Mouse (Mus musculus): ENCODE measurements around the gene Anapc15-ps.
A peak's percentile ranks its signal among the peaks of the same experiment; 100 is the strongest.

The Anapc15-ps gene

DNA sequence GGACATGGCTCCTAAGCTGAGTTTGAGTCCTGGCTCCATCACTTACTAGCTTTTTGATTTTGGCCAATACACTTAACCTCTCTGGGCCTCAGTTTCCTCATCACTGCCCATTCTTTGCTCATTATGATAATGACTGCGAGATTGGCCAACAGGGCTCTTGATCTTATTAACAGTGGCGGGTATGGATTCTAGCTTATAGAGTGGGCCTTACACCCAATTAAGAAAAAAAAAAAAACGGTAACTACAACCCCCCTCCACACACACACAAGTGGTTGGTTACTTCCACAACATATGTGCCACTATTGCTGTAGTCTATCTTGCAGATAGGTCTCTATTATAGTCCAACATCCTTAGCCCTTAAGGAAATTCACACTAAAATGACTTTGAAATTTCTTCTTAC is at the start of gene Anapc15-ps:
Gene Anapc15-ps (minus strand): TSS at position 101 of the 400 bp plus-strand sequence.
- no peak for DNase-seq (ENCODE audit: low spot score in 2 of 2)

DNA sequence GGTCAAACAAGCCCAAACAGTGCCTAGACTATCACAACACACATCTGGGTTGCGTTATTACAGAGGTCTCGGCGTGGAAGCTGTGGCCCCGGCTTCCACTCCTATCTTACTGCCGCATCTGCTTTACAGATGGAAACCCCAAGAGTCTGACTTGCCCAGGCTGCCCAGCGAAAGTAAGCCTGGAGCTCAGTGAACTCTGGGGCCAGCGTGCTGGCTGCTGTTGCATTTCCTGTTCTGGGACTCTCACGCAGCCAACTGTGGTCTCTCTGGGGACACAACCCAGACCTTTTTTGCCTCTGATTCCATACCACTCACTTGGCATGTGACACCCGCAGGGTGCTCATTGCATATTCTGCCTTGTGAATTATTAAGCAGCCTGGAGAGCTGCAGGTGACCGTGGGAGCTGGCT is 49.0 kb upstream of the Anapc15-ps start:
- DNase-seq (ENCODE audit: low spot score in 2 of 2): peak; percentile 21 to 24

DNA sequence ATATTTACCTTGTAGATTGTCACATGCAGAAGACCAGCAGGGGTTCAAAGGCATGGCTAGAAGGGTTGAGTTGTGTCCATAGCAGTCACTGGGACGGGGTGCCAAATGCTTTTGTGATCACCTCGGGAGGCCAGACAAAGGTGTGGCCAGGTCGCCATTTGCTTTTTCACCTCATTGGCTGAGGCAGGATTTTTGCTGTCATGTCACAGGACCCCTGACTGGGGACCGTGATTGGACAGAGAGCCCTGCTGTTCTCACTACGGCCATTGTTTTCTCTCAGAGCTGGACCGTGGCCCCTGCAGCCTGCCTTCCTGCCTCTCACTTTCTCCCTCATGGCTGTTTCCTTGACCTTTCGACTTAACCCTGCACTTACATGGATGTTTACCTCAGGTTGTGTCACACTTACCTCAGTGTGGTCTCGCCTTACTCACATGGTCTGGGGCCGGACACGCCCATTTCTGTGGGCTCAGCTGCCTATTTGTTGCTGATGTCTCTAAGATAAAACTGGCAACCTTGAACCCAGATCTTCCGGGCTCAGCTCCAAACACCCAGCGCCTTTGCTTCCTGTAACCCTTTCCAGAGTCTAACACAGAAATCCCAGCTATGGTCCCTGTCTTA is 47.0 kb upstream of the Anapc15-ps start:
- DNase-seq (ENCODE audit: low spot score in 2 of 2): no peak

DNA sequence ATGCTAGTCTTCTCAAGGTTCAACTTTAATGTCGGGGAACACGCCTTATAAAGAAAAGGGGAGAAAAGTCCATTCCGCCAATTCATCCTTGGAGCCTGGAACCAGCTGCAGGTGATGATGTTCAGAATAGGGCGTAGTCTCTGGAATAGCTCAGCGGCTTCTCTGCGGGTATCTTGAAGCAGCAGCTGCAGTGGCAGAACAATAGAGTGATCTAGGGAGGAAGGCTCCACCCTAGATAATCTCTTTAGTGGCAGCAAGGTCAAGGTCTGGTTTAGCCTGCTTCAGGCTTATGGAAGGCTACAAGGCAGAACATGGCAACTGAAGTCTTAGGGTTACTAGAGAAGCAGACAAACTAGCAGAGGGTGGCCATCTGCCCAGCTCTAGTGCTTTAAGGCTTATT is 46.2 kb upstream of the Anapc15-ps start:
- DNase-seq (ENCODE audit: low spot score in 2 of 2): no peak

DNA sequence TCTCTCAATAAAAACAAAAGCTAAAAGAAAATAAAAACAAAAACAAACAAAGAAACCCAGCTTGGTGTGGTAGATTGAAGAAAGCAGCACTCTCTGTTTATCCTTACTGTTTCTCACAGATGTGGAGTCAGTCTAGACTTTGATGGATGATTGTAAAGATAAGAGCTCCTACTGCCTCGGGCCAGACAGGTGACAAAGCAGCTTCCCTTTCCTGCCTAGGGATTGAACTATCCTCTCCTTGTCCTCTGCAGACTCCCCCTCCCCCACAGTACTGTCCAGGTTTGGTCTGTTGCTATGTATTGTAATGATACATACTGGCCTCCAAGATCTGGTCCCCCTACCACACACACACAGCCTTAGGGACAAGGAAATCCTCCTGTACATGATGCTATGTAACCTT is 45.5 kb upstream of the Anapc15-ps start:
- no peak for DNase-seq (ENCODE audit: low spot score in 2 of 2)

DNA sequence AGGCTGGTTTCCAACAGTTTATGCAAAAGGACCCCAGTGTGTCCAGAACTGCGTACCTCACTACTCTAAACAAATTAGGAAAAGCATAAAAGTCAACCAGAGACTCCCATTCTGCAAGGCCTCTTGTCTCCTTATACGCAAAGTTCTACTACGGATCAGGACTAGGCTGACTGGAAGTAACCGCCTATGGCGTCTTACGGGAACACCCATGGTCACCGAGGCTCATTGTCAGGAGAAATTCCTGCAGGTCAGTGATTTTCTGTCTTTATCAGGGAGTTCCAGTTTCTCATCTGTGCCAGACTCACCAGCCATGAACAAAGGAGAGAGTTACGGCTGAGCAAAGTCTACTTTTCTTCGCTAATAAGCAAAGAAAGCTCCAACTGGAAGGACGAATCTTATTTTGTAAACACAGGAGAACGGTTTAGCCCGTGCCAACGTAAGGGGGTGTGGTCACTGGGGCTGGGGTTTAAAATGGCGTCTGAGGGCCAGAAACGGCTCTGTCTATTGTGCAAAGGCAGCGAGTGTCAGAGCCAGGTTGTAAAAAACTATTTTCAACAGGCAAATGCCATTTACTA is 43.9 kb upstream of the Anapc15-ps start:
- no peak for DNase-seq (ENCODE audit: low spot score in 2 of 2)

DNA sequence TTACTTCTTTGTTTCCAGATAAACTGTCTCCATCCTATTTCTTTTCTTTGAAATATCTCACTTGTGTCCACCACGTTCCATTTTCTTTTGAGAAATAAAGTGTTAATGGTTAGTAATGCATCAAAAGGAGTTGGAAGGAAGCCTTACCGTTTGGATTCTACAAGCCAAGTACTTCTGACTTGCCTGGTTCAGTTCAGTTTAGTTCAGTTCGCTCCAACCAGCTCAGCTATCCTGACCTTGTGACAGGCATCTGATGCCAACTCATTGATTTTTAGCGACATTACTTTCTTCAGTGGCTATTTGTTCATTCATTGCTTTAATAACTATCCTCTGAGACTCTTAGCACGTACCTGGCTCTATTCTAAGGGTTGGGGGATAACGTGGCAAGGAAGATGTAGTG is 42.4 kb upstream of the Anapc15-ps start:
- no peak for DNase-seq (ENCODE audit: low spot score in 2 of 2)

DNA sequence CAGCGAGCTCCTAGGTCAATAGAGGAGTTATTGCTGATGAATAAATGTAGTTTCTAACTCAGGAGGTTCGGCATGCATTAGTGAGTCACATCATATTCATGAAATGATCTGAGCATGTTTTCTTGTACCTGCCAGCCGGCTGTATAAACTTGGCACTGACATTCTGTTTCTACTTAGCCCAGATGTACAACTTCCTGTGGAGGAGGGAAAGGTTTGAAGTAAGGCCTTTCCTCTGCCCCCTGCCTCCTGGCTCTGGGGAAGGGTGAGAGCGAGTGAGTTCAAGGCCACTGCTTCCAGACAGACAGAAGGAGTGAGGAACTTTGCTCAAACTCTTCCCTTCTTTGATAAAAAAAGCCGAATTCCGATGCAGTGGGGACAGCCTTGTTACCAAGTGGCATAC is 39.0 kb upstream of the Anapc15-ps start:
- DNase-seq (ENCODE audit: low spot score in 2 of 2): no peak

DNA sequence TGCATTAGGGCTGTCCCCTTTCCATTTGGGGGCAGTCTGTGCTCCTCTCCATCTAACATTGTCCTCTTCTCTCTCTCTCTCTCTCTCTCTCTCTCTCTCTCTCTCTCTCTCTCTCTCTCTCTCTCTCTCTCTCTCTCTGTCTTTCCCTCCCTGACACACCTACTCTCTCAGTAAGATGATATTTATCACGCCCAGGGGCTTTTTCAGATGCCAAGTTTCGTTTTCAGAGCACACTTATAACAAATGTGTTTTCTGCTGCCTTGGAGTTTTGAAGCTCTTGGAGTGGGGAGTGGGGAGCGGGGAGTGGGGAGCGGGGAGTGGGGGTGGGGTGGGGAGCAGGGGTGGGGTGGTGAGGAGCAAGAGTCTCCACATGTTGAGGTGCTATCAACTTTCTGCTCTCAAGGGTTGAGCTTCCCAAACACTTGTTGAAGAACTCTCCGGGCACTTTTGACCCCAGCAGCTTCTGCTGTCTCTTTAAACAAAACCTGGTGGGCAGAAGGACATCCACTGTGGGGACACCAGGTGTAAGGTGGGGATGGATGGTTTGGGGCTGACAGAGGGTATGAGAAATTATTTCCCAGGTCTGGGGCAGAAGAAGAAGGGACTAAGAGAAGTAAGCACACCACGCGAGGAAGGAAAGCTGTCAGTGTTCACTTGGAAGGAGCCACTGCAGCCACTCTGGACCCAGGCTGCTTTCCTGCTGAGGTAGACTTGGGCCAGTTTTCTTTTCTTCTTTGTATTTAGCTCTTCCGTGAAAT is 36.8 kb upstream of the Anapc15-ps start:
- DNase-seq (ENCODE audit: low spot score in 2 of 2): no peak

DNA sequence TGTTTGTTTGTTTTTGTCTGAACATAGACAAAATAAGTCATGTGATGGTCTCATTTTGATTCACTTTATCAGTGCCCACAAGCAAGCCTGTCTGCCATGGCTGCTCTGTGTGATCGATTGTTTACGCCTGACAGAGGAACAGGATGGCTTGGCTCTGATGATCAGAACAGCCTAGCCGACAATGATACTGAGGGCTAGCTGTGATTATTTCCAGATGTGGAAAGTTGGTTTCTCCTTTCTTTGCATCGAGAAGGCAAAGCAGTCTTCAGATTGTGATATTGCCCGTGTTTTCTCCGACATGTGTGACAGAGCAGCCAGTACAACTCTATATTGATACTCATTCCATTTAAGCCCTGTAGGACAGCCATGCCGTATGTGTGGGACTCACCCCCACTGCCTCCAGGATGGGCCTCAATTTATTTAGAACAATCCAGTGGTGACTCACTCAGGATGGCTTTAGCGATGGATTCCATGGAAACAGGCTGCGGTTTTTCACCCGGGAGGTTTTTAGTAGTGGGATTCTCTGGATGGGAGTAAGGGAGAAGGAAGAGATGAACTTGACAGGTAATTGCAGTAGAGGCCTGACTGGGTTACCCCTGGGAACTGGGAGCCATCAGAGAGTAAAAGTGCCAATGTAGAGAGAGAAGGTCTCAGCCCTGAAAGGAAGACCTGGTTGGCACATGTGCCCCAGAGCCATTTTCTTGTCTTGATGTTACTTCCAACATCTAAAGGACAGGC is 36.1 kb upstream of the Anapc15-ps start:
- DNase-seq (ENCODE audit: low spot score in 2 of 2): no peak

DNA sequence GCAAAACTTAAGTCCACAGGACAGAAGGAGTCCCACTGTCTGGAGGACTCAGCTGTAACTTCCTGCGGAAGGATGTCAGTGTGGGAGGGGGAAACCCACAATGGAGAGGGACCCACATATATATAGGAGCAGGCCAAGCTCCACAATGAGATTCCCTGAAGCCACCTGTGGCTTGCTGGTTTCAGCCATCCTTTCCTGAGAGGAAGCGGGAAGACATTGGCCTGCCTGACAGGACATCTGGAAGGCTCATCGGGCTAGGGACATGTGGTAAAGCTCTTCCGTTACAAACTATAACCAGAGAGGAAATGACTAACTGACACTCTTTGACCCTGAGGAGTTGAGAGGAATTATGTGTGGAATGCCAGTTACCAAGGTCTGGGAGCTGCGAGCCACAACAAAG is 34.8 kb upstream of the Anapc15-ps start:
- DNase-seq (ENCODE audit: low spot score in 2 of 2): no peak

DNA sequence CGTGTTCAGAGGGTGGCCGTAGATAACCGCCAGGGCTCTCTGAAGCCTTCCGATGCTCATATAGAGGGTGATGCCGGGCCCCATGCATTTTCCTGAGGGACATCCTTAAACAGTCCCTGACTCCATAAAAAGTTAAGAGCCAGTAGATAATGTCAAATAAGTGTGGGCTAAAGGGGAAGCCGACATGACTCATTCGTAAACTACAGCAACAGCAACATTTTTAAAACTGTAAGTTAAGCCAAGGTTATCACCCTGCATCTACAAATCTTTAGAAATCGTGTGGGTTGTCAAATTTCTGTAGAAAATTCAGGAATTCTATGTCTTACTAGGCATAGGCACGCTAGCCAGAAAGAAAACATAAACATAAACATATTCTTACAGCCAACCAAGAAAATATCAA is 33.6 kb upstream of the Anapc15-ps start:
- DNase-seq (ENCODE audit: low spot score in 2 of 2): no peak

DNA sequence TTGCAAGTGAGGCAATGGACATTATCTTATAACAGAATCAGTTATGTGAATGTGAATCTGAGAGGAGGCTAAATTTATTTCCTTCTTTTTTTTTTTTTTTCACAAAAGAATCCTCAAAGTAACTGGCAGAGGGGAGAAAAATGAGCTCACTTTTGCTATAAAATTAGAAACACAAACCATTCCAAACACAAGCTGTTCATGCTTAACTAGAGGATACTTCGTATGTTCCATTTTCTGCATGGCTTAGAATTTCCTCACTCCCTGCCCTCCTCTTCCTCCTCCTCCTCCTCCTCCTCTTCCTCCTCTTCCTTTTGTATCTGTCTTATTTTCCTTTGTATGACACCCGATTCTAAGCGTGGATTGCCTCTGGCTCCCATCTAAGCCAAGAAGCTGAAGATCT is 32.5 kb upstream of the Anapc15-ps start:
- DNase-seq (ENCODE audit: low spot score in 2 of 2): no peak

DNA sequence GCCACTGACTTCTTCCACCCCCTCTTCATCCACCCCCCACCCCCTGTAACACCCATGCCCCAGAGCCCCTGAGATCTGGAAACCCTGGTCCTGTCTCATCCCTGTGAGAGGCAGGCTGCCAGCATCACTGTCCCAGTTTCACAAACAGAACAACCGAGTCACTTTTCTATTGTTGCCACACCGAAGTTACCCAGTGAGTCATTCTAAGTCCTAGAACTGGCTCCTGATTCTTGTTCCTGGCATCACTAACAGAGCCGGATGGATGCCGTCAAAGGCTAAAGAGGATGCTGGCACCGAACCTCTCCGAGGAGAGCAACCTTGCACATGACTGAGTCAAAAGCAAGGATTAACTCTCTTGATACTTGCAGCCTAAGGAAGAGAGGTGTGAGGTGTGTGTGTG is 31.6 kb upstream of the Anapc15-ps start:
- no peak for DNase-seq (ENCODE audit: low spot score in 2 of 2)

DNA sequence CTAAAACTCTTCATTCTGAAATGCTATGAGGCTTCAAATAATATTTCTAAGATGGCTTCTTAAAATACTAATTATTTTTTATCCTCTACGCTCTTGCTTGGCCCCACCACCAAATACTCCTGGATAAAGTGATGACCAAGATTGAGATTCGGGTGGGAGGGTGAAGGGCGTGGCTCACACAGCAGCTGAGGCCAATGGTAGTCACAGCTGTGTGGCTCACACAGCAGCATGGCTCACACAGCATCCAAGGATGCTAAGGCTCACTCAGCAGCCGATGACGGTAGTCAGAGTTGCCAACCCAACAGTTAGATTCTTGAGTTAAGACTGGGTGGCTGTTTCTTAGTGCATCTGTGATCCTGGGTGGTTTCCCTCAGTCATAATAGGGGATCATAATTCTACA is 30.5 kb upstream of the Anapc15-ps start:
- no peak for DNase-seq (ENCODE audit: low spot score in 2 of 2)

DNA sequence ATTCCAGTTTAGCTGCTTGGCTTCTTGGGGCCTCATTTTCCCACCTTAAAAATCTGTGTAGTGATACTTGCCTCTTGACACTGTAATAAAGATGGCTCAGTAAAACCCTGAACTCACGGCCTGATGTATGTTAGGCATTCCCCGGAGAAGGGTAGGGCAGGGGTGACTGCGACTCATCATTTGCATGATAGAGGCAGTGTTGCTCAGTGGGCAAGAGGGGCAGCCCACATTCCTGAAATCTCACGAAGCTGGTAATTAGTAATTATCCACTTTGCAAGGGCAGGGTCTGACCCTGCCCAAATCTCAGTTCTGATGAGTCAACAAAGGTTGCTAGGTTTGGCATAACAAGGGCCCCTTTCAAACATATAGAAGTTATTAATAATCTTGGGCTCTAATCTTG is 27.2 kb upstream of the Anapc15-ps start:
- DNase-seq (ENCODE audit: low spot score in 2 of 2): no peak

DNA sequence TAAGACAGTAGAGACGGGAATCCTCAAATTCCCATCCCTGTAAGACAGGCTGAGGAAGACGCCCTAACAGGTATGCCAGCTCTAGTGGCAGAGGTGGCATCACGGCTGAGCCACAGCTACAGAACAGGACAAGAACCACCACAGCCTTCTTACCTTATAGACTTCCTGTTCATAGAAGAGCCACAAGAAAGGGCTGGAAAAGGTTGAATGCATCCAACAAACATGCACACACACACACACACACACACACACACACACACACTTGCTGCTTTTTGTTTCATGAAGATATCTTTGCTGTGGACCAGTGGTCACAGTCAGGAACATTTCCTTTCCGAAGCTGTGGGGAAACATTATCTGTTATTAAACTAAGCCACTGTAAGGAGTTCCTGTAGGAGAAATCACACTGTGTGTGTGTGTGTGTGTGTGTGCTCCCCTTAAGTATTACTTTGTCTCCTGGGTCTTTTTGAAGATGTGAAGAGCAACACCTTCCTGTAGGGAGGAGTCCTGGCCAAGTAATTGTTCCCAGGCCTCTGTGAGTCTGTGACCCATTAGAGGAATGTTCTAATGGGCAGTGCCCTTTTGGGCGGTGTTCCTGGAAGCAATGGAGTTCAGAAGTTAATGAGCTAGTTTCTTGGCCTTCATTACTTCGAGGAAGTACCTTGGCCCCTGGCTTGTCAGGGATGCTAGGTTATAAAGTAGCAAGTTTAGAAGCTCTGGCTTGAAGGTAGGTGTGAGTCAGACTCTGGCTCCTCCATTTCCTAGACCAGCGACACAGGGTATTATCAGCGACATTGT is 25.9 kb upstream of the Anapc15-ps start:
- no peak for DNase-seq (ENCODE audit: low spot score in 2 of 2)

DNA sequence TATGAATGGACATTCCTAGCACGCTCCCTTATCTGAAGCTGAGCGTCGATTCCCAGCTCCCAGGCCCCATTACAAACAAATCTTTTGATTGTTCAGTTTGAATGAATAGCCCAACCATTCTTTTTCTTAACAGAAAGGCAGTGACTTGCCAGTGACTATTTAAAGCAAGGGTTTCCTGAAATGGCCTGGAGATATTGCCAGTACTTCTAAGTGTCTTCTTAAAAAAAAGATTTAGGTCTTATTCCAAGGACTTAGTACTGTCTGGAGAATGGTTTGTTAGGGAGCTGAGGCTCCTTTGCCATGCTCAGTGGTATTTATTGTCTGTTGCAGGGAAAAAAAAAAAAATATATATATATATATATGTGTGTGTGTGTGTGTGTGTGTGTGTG is 23.0 kb upstream of the Anapc15-ps start:
- no peak for DNase-seq (ENCODE audit: low spot score in 2 of 2)

DNA sequence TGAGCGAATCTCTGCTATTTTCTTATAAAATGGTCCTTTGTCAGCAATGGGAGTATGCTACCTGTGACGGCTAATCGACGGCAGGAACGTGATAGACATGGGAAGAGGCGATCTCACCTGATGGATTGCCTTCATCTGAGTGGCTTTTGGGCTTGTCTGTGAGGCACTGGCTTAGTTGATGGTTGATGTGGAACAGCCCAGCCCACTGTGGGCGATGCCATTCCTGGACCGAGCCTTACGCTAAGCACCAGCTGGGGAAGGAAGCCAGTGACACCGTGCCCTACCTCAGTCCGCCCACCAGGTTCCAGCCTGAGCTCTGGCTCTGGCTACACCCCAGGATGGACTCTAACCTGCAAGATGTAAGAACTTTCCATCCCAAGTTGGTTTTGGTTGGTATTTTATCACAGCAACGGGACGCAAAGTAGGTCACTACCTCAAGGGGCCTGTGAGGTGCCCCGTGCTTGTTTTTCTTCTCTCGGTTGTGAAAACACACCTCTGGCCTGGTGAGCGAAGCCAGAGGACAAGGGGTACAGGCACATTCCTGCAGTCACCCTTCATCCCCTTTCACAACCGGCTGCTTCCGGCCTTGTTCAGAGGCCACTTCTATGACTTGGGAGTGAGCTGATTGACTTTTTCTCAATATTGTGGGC is 22.5 kb upstream of the Anapc15-ps start:
- no peak for DNase-seq (ENCODE audit: low spot score in 2 of 2)

DNA sequence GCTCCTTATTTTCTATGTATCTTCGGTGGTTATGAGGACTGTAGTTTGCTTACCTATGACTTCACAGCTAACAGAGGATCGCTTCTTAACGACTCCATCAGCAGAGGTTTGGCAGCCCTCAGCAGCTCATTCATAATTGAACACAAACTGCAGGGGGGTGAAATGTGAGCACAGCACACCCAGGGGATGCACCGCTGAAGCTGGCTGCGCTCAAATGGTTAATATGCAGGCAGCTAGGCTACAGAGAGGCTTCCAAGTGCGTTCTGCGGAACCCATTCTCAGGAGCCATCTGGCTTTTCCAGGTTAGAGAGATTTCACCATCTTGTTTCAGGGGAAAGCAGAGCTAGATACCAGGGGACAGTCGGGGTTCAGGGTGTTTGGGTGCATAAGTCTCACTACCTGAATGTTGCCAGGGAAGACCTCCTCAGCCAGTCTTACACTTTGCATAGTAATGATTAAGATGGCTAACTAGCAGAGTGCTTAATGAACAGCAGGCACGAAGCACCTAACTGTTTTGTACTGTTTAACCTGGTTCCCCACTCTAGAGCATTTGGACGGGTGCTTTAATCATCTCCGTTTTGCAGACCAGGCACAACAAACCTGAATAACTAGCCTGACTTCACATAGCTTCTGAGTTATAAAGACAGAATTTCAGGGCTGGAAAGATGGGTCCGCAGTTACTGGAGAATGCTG is 21.5 kb upstream of the Anapc15-ps start:
- DNase-seq (ENCODE audit: low spot score in 2 of 2): no peak

DNA sequence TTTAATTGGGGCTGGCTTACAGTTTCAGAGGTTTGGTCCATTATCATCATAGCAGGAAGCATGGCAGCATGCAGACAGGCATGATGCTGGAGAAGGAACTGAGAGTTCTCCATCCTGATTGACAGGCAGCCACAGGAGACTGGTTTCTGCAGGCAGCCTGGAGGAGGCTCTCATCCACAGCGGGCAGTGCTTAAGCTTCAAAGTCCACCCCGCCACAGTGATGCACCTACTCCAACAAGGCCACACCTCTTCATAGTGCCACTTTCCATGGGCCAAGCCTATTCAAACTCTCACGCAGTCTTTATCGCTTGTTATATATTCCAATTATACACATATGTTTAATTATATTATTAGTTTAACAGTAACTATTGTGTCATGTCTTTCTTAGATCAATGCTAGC is 18.1 kb upstream of the Anapc15-ps start:
- DNase-seq (ENCODE audit: low spot score in 2 of 2): no peak

Data from spleen, postnatal 36 days (tissue).